Mouse (Mus musculus): ENCODE measurements around the gene Zfp644.

Gene Zfp644

DNA sequence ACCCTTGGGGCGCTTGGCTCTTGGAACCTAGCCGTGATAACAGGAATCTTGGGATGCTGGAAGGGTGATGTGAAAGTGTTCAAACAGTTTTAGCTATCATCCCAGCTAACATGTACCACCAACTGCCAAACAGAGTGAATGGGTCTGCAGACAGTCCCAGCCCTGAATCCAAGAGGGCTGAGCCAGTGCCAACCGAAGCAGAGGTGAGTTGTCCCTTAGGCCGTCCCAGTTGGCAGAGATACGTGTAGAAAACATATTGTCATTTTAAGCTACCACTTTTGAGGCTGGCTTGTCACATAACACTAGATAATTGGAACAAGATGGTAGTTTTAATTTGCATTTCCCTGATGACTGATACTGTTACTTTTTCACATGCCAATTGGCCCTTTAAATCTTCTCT is 106.4 kb downstream of the Zfp644 start:
- no peak for DNase-seq

GRCm38 (mm10) chr5:106589670-106590069 is 107.4 kb downstream of the Zfp644 start:
- no peak for DNase-seq

- DNase-seq = no peak
These were observed 108.1 kb downstream of the Zfp644 start for GRCm38 (mm10) chr5:106589006-106589405.

- DNase-seq = no peak
These were observed 116.1 kb downstream of the Zfp644 start for GRCm38 (mm10) chr5:106580943-106581342.

GRCm38 (mm10) chr5:106577237-106577888 is 119.7 kb downstream of the Zfp644 start:
- DNase-seq = no peak

GRCm38 (mm10) chr5:106575098-106575497 is 122.0 kb downstream of the Zfp644 start:
- peak in 1 of 2 experiments; percentile 16 for DNase-seq

GRCm38 (mm10) chr5:106574560-106574946 is 122.5 kb downstream of the Zfp644 start:
- DNase-seq = peak; percentile 88 to 98

DNA sequence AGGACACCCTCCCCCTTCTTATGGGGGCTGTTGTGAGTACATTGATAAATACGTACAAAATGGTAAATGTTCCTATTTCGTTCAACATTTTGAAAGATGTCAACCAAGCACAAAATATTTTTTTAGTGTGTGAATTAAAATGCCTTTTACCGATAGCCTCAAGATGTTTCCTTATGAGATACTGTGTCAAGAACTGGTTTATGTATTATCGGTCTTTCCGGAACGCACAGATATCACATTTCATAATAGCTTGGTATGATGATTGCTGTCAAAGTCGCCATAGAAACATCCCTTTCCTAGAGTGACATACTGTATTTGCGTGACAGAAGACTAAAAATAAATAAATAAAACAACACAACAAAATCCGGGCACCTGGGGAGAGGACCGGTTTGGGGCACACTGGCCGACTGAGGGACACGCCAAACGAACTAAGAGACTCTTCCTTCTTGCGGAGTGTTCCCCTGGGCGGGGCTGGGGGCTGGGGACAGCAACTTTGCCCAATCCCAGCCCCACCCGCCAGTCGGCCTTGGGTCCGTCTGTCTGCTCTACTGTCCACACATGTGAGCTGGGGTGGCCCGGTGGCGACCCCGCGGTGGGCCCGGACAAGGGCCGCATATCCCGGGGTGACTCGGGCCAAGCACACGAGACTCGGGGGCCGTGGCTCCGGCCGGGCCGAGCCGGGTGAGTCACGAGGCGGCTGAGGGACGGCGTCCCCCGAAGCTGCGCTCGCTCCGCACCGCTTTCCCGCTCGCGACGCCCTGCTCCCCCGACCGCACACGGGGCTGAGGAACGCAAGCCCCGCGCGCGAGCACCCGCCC is 123.1 kb downstream of the Zfp644 start:
- DNase-seq = peak in 1 of 2 experiments; percentile 53
